Mouse (Mus musculus): ENCODE measurements around the gene Ppm1h. TPM values are rescaled to one million over a fixed set of nuclear protein-coding genes. Genes with fewer than 3 reads are reported as not detected.

Gene Ppm1h
- 10.4 and 14.2 TPM in 2 replicates for polyA plus RNA-seq (2012; rRNA removed)

- WGBS: 1% methylated on average over 89 of the region's 94 CpGs
- peak; percentile 38 for DNase-seq (ENCODE audit: low read depth, low spot score)
These were observed at the start of gene Ppm1h for GRCm38 (mm10) chr10:122678541-122679436. Gene Ppm1h (plus strand): TSS chr10:122678762.

- 67% methylated on average over 4 of the region's 4 CpGs for WGBS
- DNase-seq (ENCODE audit: low read depth, low spot score): no peak
These were observed 49.6 kb upstream of the Ppm1h start for GRCm38 (mm10) chr10:122629003-122629402.

GRCm38 (mm10) chr10:122639879-122640278 is 38.7 kb upstream of the Ppm1h start:
- DNase-seq (ENCODE audit: low read depth, low spot score): no peak
- WGBS: 61% methylated on average over 4 of the region's 4 CpGs

GRCm38 (mm10) chr10:122641263-122641795 is 37.2 kb upstream of the Ppm1h start:
- WGBS: 84% methylated on average over 8 of the region's 8 CpGs
- no peak for DNase-seq (ENCODE audit: low read depth, low spot score)

GRCm38 (mm10) chr10:122642125-122642524 is 36.4 kb upstream of the Ppm1h start:
- WGBS: 81% methylated on average over 4 of the region's 4 CpGs

GRCm38 (mm10) chr10:122651932-122652331 is 26.6 kb upstream of the Ppm1h start:
- DNase-seq (ENCODE audit: low read depth, low spot score): no peak
- WGBS: 82% methylated on average over 4 of the region's 4 CpGs

More at GRCm38 (mm10) chr10:122642125-122642524, 36.4 kb upstream of the Ppm1h start:
- no peak for DNase-seq (ENCODE audit: low read depth, low spot score)

- 85% methylated on average over 1 of the region's 1 CpGs for WGBS
- no peak for DNase-seq (ENCODE audit: low read depth, low spot score)
These were observed 26.0 kb upstream of the Ppm1h start for GRCm38 (mm10) chr10:122652578-122652977.

GRCm38 (mm10) chr10:122665652-122666051 is 12.9 kb upstream of the Ppm1h start:
- WGBS: 83% methylated on average over 1 of the region's 1 CpGs

GRCm38 (mm10) chr10:122671253-122671652 is 7.3 kb upstream of the Ppm1h start:
- 97% methylated on average over 2 of the region's 2 CpGs for WGBS
- DNase-seq (ENCODE audit: low read depth, low spot score): no peak

More at GRCm38 (mm10) chr10:122665652-122666051, 12.9 kb upstream of the Ppm1h start:
- DNase-seq (ENCODE audit: low read depth, low spot score): no peak

GRCm38 (mm10) chr10:122672044-122672443 is 6.5 kb upstream of the Ppm1h start:
- WGBS: 86% methylated on average over 4 of the region's 4 CpGs

GRCm38 (mm10) chr10:122679437-122680045 is 979 bp downstream of the Ppm1h start:
- WGBS: under 1% methylated on average over 33 of the region's 33 CpGs
- DNase-seq (ENCODE audit: low read depth, low spot score): no peak

More at GRCm38 (mm10) chr10:122672044-122672443, 6.5 kb upstream of the Ppm1h start:
- no peak for DNase-seq (ENCODE audit: low read depth, low spot score)

- peak; percentile 42 for DNase-seq (ENCODE audit: low read depth, low spot score)
- WGBS: 8% methylated on average over 19 of the region's 19 CpGs
These were observed 2.0 kb downstream of the Ppm1h start for GRCm38 (mm10) chr10:122680387-122681084.

GRCm38 (mm10) chr10:122681085-122681408 is 2.5 kb downstream of the Ppm1h start:
- DNase-seq (ENCODE audit: low read depth, low spot score): no peak
- whole genome bisulfite sequencing: 75% methylated on average over 4 of the region's 4 CpGs

GRCm38 (mm10) chr10:122683819-122684330 is 5.3 kb downstream of the Ppm1h start:
- WGBS: 31% methylated on average over 5 of the region's 5 CpGs
- peak; percentile 60 for DNase-seq (ENCODE audit: low read depth, low spot score)

GRCm38 (mm10) chr10:122685297-122685696 is 6.7 kb downstream of the Ppm1h start:
- DNase-seq (ENCODE audit: low read depth, low spot score): no peak
- WGBS: 39% methylated on average over 1 of the region's 1 CpGs

GRCm38 (mm10) chr10:122685836-122686531 is 7.4 kb downstream of the Ppm1h start:
- DNase-seq (ENCODE audit: low read depth, low spot score): no peak

GRCm38 (mm10) chr10:122690698-122691097 is 12.1 kb downstream of the Ppm1h start:
- DNase-seq (ENCODE audit: low read depth, low spot score): no peak
- WGBS: 83% methylated on average over 6 of the region's 6 CpGs

More at GRCm38 (mm10) chr10:122685836-122686531, 7.4 kb downstream of the Ppm1h start:
- WGBS: 94% methylated on average over 19 of the region's 19 CpGs

GRCm38 (mm10) chr10:122693158-122693777 is 14.7 kb downstream of the Ppm1h start:
- no peak for DNase-seq (ENCODE audit: low read depth, low spot score)
- WGBS: 86% methylated on average over 12 of the region's 12 CpGs
